Mouse (Mus musculus) urinary bladder, postnatal 10 days (tissue): ENCODE data around the gene Tmem240.
"Not testable (repeated sequence)": the region's sequence is repeated elsewhere in the genome, so short reads cannot be mapped to it uniquely, and the experiment has no call there.

ENCODE experiments used
- DNase-seq: peaks from one replicate; pipeline ENCODE4 v3.0.0; 2022; ENCODE audit warnings: low spot score

The Tmem240 gene

GRCm38 (mm10) chr4:155770626-155771025 lies 36.0 kb downstream of the Tmem240 start:
- DNase-seq, result no peak

- DNase-seq, result no peak
Measured at GRCm38 (mm10) chr4:155771706-155772105, 37.1 kb downstream of the Tmem240 start.

DNA sequence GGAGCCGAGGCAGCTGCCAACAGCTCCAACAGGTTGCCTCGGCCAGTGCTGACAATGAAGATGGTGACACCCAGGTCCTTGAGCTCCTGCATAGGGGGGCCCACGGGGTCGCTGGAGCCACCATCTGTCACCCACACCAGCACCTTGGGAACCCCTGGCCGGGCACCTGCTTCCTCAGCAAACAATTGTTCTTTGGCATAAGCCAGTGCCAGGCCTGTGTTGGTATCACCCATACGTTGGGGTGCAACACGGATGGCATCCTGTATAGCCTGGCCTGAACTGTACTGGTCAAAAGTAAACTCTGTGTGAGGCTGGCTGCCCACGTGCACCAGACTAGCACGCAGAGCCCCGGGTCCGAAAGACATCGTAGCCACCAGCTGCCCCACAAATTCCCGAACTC lies 38.2 kb downstream of the Tmem240 start:
- DNase-seq, result no peak

DNA sequence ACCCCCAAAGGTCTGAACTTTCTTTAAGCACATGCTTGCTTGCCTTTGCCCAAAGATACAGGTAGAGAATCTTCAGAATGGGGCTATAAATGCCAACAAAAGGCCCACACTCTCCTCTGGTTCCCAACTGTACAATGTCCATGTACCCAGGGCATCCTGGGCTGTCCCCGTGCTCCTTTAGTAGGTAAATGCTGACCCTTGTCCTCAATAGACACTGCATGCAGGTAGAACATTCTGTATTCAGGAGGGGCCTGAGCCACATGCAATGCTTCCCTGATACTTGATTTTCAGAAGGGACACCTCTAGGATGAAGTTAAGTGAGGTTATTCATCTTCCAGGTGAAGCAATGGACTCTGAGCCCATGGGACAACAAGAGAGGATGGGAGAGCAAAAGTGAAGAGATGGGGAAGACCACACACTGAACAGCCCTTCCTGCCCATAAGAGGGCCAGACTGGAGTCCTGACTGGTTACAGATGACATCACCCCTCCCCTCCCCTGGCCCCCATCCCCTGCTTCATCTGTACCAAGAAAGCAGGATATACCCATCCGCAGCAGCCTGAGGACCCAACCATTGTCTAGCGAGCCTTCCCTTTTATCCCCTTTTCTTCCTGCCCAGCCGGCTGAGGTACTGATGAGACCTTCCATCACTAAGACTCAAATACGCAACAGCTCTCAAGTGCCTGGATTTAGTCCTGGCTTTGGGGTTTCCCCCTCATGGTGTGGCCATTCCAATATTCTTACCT lies 38.9 kb downstream of the Tmem240 start:
- no peak for DNase-seq

DNA sequence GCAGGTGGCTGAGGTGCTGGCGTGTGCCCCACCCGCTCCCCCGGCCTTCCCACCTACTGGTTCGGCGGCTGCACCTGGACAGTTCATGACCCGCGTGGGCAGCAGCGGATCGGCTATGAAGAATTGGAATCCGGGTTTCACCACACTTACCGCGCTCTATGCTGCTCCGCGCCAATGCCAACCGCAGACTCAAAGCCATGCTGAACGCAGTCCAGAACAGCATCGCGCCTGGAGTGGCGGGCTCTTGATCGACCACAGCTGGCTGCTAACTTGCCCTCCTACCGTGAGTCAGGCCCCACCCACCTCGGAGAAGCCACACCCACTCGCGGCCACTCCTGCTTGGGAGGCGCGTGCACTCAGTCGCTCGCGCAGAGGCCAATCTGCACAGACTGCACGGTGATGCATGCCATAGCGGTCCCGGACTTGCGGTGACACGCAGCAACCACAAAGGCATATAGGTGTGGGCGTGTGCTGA lies 39.7 kb downstream of the Tmem240 start, which contains the start of gene Vwa1:
Gene Vwa1 (minus strand): TSS at position 419 of the 475 bp plus-strand sequence.
- DNase-seq, result peak; percentile 75

DNA sequence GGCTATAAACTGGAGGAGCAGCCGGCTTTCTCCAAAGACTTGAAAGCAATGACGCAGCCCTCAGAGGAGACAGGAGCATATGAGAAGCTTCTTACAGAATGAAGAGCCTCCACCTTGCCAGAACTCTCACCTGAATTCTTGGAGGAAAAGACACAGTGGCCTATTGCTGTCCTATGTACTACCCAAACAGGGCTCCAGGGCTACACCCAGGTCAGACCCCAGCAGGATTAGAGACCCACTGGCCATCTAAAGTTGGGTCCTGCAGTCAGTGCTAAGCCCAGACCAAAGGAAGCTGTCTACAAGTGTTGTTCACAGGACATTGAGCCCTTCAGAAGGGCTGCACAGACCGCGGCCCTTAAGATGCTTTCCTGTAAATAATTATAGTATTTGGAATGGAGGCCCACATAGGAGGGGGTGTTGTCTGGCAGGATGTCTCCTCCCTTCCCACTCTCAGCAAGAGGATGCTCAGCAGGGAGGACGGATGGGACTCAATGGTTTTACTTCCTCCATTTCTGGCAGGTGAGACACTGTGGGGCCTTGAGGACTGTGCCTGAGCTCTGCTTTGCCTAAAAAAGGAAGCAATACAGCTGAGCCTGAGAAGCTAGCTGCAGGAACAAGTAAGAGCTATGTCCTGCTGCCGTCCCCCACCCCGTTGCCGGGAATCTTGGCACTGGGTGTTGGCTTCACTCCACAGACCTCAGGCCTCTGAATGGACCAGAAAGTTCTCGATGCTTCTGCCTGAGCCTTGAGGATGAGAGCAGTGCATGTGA lies 40.6 kb downstream of the Tmem240 start:
- DNase-seq, result no peak

- DNase-seq, result no peak
Measured at GRCm38 (mm10) chr4:155775855-155776254, 41.3 kb downstream of the Tmem240 start.

GRCm38 (mm10) chr4:155776704-155777335 lies 42.2 kb downstream of the Tmem240 start:
- DNase-seq, result no peak

GRCm38 (mm10) chr4:155777816-155778215 lies 43.2 kb downstream of the Tmem240 start:
- no peak for DNase-seq

DNA sequence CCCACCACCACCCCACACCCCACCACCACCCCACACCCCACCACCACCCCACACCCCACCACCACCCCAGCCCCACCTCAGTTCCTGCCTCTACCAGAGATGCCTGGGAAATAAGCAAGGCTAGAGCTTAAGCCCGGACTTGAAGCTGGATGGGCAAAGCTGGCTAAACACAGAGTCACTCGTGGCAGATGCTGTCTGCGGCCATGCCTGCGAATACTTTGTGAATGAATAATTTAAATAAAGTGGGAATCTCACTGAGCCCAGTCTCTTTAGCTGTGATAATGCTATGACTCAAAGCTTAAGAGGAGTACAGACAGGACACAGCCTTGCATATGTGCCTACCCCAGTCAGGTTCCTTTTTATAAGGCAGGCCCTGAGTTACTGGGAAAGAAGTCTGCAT lies 44.9 kb downstream of the Tmem240 start:
- no peak for DNase-seq

DNA sequence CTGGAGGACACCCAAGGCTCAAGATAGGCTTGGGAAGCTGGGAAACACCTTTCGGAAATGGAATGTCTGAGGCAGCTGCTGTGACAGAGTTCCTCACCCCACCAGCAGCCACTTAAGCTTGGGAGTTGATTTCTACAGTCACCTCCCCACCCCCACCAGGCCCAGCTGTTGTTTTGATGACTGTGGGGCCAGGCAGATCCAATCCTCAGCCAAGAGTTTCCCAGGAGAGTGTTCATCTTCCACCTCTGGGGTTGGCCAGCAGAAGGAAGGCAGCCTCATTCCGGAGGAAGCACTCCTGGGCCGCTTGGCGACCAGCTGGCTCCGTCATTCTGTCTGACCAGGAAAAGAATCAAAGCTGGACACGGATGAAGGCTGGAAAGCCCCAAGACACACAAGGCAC lies 46.3 kb downstream of the Tmem240 start:
- no peak for DNase-seq

DNA sequence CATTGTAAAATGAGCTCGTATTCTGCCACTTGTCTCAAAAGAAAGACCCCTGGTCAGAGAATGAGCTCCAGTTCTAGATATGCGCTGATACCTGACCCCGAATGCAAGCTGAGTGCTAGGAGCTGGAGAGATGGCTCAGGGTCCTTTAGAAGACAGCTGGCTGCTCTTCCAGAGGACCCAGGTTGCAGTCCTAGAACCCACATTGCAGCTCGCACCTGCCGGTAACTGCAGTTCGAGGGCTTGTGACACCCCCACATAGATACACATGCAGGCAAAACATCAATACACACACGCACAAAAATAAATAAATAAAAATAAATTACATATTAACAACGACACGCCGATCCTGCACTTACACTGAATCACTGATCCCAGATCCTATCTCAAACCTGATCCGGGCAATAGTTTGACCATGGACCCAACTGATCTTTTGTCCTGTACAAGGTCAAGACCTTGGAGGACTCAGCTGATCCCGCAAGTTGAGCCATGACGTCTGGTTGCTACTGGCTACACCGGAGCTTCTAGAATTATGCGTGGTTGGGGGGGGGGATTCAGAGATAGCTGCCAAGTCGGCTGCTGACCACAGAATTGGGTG lies 49.0 kb downstream of the Tmem240 start:
- DNase-seq, result no peak

DNA sequence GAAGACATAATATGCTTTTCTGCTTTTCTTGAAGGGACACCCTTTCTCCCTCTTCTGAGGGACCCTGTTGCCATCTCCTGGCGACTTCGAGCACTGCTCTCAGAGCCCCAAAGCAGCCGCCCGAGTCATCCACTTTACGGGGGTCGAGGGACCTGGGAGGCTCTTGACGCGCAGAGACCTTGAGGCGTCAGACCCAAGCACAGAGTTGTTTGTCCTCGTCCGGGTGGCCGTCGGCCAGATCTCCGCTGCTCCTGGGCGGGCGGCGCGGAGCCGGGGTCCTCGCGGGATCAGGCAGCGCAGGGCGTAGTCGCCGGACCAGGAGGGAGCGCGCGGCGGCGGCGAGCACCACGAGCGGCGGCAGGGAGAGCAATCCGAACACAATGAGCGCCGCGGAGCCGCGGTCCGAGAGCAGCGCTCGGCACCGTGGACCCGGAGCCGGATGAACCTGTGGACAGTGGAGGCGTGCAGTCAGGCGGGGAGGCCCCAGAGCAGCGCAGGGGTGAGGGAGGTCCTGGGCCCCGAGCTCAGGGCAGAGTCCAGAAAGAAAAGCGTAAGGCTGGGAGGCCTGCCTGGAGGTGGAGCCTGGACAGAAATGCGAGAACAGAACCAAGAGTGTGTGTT lies 49.6 kb downstream of the Tmem240 start:
- DNase-seq, result no peak

GRCm38 (mm10) chr4:155785246-155785645 lies 50.6 kb downstream of the Tmem240 start:
- DNase-seq, result no peak

DNA sequence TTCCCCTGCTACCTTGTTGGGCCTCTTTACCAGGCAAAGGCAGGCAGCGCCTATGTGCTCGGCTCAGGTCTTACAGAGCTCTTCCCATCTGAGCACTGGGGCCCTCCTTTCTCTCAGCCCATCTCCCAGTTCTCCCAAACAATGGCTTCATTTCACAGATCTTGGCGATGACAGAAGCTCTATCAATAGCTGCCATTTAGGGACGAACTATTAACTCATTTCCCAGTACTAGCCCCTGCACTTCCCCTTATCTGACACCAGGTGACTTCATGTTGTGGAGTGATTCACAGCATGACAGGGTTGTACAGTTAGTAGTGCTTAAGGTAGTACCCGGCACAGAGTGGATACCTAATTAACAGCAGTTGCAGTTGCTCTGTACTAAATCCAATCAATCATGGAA lies 51.2 kb downstream of the Tmem240 start, which contains the start of gene Tmem88b:
Gene Tmem88b (minus strand): TSS at position 56 of the 400 bp plus-strand sequence.
- DNase-seq, result no peak

- no peak for DNase-seq
Measured at GRCm38 (mm10) chr4:155788300-155788699, 53.7 kb downstream of the Tmem240 start.

GRCm38 (mm10) chr4:155788833-155789232 lies 54.2 kb downstream of the Tmem240 start:
- DNase-seq, result not testable (repeated sequence)

GRCm38 (mm10) chr4:155790021-155790489 lies 55.5 kb downstream of the Tmem240 start, which contains the start of gene Ankrd65:
Gene Ankrd65 (plus strand): TSS chr4:155790439.
- DNase-seq, result no peak
